Mouse (Mus musculus) lung, embryonic 15.5 days (tissue): ENCODE data around the gene Slc29a2. TPM values are rescaled to one million over a fixed set of nuclear protein-coding genes. Genes with fewer than 3 reads are reported as not detected.

ENCODE experiments used
- ATAC-seq: fragments of 200-750 bp; cut with Nextera tagmentation; 2 replicates; pipeline ENCODE4 v1.8.0; 2017; ENCODE audit warnings: moderate number of reproducible peaks, borderline replicate concordance; ENCODE audit not compliant: low FRiP score, low TSS enrichment; ENCODE audit errors: extremely low read depth
- H3K27ac ChIP-seq: fragments of 300-500 bp; sonication (generic); 2 replicates; pipeline ENCODE4 v1.5.1; 2015; ENCODE audit warnings: moderate library complexity, mild to moderate bottlenecking, inconsistent platforms
- H3K27me3 ChIP-seq: fragments of 300-500 bp; sonication (generic); 2 replicates; pipeline ENCODE4 v1.6.1; 2015; ENCODE audit warnings: inconsistent platforms
- H3K36me3 ChIP-seq: fragments of 300-500 bp; sonication (generic); 2 replicates; pipeline ENCODE4 v1.6.1; 2015; ENCODE audit warnings: inconsistent platforms
- H3K4me1 ChIP-seq: fragments of 300-500 bp; sonication (generic); 2 replicates; pipeline ENCODE4 v1.6.1; 2015; ENCODE audit warnings: inconsistent platforms
- H3K4me2 ChIP-seq: fragments of 300-500 bp; sonication (generic); 2 replicates; pipeline ENCODE4 v1.6.1; 2015; ENCODE audit warnings: inconsistent platforms, mild to moderate bottlenecking, moderate library complexity
- H3K4me3 ChIP-seq: fragments of 300-500 bp; sonication (generic); 2 replicates; pipeline ENCODE4 v1.5.1; 2015; ENCODE audit warnings: mild to moderate bottlenecking, inconsistent platforms
- H3K9ac ChIP-seq: fragments of 300-500 bp; sonication (generic); 2 replicates; pipeline ENCODE4 v1.6.1; 2015; ENCODE audit warnings: inconsistent platforms
- H3K9me3 ChIP-seq: fragments of 300-500 bp; sonication (generic); 2 replicates; pipeline ENCODE4 v1.6.1; 2016; ENCODE audit warnings: inconsistent platforms
- WGBS: fragments of 180-500 bp; shearing (Covaris S2); methylation state at CpG from one replicate; pipeline ENCODE4 v1.1.7; 2015; 5-methylcytosine and 5-hydroxymethylcytosine counted together
- polyA plus RNA-seq: library from polyadenylated mRNA; unstranded; fragments of >200 nt; fragmentation: Nextera tagmentation; extraction: Ambion mirVana; gene quantifications from 2 replicates; pipeline ENCODE4 v1.2.1, GENCODE M21; 2015

Gene Slc29a2
- polyA plus RNA-seq, 1 experiment from 2014 or later, result 4.1 TPM

GRCm38 (mm10) chr19:5062446-5062845 lies 38.8 kb downstream of the Slc29a2 start:
- H3K4me3 ChIP-seq, result no peak overlapping the region
- 70% methylated on average over 6 of the region's 6 CpGs for WGBS
- ATAC-seq, result no peak
- H3K4me2 ChIP-seq, result no peak overlapping the region
- H3K36me3 ChIP-seq, result no peaks in the 10 kb centered on the region
- H3K4me1 ChIP-seq, result peaks cover 62% of the 10 kb centered on the region
- H3K9me3 ChIP-seq, result no peaks in the 10 kb centered on the region
- H3K27me3 ChIP-seq, result peaks cover 8% of the 10 kb centered on the region; the same call in 1 of the 2 replicates
- no peak overlapping the region for H3K27ac ChIP-seq
- no peak overlapping the region for H3K9ac ChIP-seq

GRCm38 (mm10) chr19:5065104-5065503 lies 41.4 kb downstream of the Slc29a2 start:
- 25% methylated on average over 7 of the region's 7 CpGs for WGBS
- Histone ChIP-seq H3K4me2 (no peak overlapping the region), H3K9me3 (no peaks in the 10 kb centered on the region), H3K36me3 (no peaks in the 10 kb centered on the region), H3K9ac (no peak overlapping the region), H3K4me3 (no peak overlapping the region), H3K27me3 (peaks cover 32% of the 10 kb centered on the region), H3K4me1 (peaks cover 59% of the 10 kb centered on the region), H3K27ac (no peak overlapping the region)
- ATAC-seq, result no peak

- peak overlapping the region; percentile 87 for H3K27ac ChIP-seq
- H3K27me3 ChIP-seq, result peaks cover 45% of the 10 kb centered on the region
- peak overlapping the region; percentile 87 for H3K4me2 ChIP-seq
- H3K9me3 ChIP-seq, result no peaks in the 10 kb centered on the region
- H3K9ac ChIP-seq, result no peak overlapping the region
- H3K4me3 ChIP-seq, result peak overlapping the region; percentile 62
- ATAC-seq, result peak; percentile 16; the same call in 1 of the 2 replicates
- 6% methylated on average over 15 of the region's 15 CpGs for WGBS
- no peaks in the 10 kb centered on the region for H3K36me3 ChIP-seq
- peaks cover 56% of the 10 kb centered on the region for H3K4me1 ChIP-seq
These were observed 43.6 kb downstream of the Slc29a2 start for GRCm38 (mm10) chr19:5067040-5067799.

GRCm38 (mm10) chr19:5067867-5068569 lies 44.4 kb downstream of the Slc29a2 start, which contains the start of gene Cd248:
TSS of gene Cd248 (plus strand) at chr19:5068078.
- peaks cover 62% of the 10 kb centered on the region for H3K4me1 ChIP-seq
- 2% methylated on average over 45 of the region's 56 CpGs for WGBS
- peak within 1 kb of the TSS; percentile 87 for H3K27ac ChIP-seq
- H3K36me3 ChIP-seq, result no peaks in the 10 kb centered on the region
- ATAC-seq, result peak; percentile 69
- H3K9me3 ChIP-seq, result no peaks in the 10 kb centered on the region
- peak within 1 kb of the TSS; percentile 62 for H3K4me3 ChIP-seq
- H3K27me3 ChIP-seq, result peaks cover 45% of the 10 kb centered on the region
- peak within 1 kb of the TSS; percentile 87 for H3K4me2 ChIP-seq
- peak within 1 kb of the TSS; percentile 65 for H3K9ac ChIP-seq

GRCm38 (mm10) chr19:5068570-5069234 lies 45.0 kb downstream of the Slc29a2 start:
- H3K9ac ChIP-seq, result peak overlapping the region; percentile 65
- peak overlapping the region; percentile 62 for H3K4me3 ChIP-seq
- 19% methylated on average over 21 of the region's 21 CpGs for WGBS
- peaks cover 46% of the 10 kb centered on the region for H3K27me3 ChIP-seq
- no peaks in the 10 kb centered on the region for H3K9me3 ChIP-seq
- peak overlapping the region; percentile 75 for H3K27ac ChIP-seq
- peak overlapping the region; percentile 87 for H3K4me2 ChIP-seq
- ATAC-seq, result no peak
- peaks cover 62% of the 10 kb centered on the region for H3K4me1 ChIP-seq
- no peaks in the 10 kb centered on the region for H3K36me3 ChIP-seq

GRCm38 (mm10) chr19:5069486-5069885 lies 45.8 kb downstream of the Slc29a2 start:
- H3K9me3 ChIP-seq, result no peaks in the 10 kb centered on the region
- ATAC-seq, result no peak
- peak overlapping the region; percentile 56; the same call in 1 of the 2 replicates for H3K27ac ChIP-seq
- WGBS, result 61% methylated on average over 5 of the region's 5 CpGs
- H3K36me3 ChIP-seq, result no peaks in the 10 kb centered on the region
- peak overlapping the region; percentile 62 for H3K4me3 ChIP-seq
- peak overlapping the region; percentile 65 for H3K9ac ChIP-seq
- H3K27me3 ChIP-seq, result peaks cover 50% of the 10 kb centered on the region
- H3K4me1 ChIP-seq, result peaks cover 62% of the 10 kb centered on the region
- H3K4me2 ChIP-seq, result peak overlapping the region; percentile 87

GRCm38 (mm10) chr19:5069978-5070377 lies 46.3 kb downstream of the Slc29a2 start:
- no peaks in the 10 kb centered on the region for H3K9me3 ChIP-seq
- H3K27ac ChIP-seq, result peak overlapping the region; percentile 56
- no peaks in the 10 kb centered on the region for H3K36me3 ChIP-seq
- peak overlapping the region; percentile 62 for H3K4me3 ChIP-seq
- H3K9ac ChIP-seq, result peak overlapping the region; percentile 65
- no peak for ATAC-seq
- peak overlapping the region; percentile 87 for H3K4me2 ChIP-seq
- H3K27me3 ChIP-seq, result peaks cover 50% of the 10 kb centered on the region
- peaks cover 62% of the 10 kb centered on the region for H3K4me1 ChIP-seq
- 55% methylated on average over 7 of the region's 7 CpGs for WGBS

GRCm38 (mm10) chr19:5071077-5071476 lies 47.4 kb downstream of the Slc29a2 start:
- Histone ChIP-seq H3K36me3 (no peaks in the 10 kb centered on the region), H3K4me1 (peaks cover 55% of the 10 kb centered on the region), H3K9ac (peak overlapping the region; percentile 65), H3K27ac (peak overlapping the region; percentile 88), H3K4me3 (peak overlapping the region; percentile 62), H3K4me2 (peak overlapping the region; percentile 87), H3K9me3 (no peaks in the 10 kb centered on the region), H3K27me3 (peaks cover 50% of the 10 kb centered on the region)
- ATAC-seq, result no peak
- WGBS, result 6% methylated on average over 11 of the region's 11 CpGs

- peaks cover 52% of the 10 kb centered on the region for H3K4me1 ChIP-seq
- peak overlapping the region; percentile 87 for H3K4me2 ChIP-seq
- H3K27ac ChIP-seq, result peak overlapping the region; percentile 88
- H3K9me3 ChIP-seq, result no peaks in the 10 kb centered on the region
- ATAC-seq, result peak; percentile 80
- peaks cover 49% of the 10 kb centered on the region for H3K27me3 ChIP-seq
- peak overlapping the region; percentile 65 for H3K9ac ChIP-seq
- under 1% methylated on average over 40 of the region's 40 CpGs for WGBS
- H3K36me3 ChIP-seq, result no peaks in the 10 kb centered on the region
- peak overlapping the region; percentile 62 for H3K4me3 ChIP-seq
These were observed 48.1 kb downstream of the Slc29a2 start for GRCm38 (mm10) chr19:5071545-5072369.

GRCm38 (mm10) chr19:5072389-5073019 lies 48.8 kb downstream of the Slc29a2 start:
- 2% methylated on average over 20 of the region's 20 CpGs for WGBS
- peak overlapping the region; percentile 62 for H3K4me3 ChIP-seq
- peaks cover 41% of the 10 kb centered on the region for H3K27me3 ChIP-seq

More at GRCm38 (mm10) chr19:5072389-5073019, 48.8 kb downstream of the Slc29a2 start:
- peak overlapping the region; percentile 87 for H3K4me2 ChIP-seq
- no peaks in the 10 kb centered on the region for H3K36me3 ChIP-seq
- H3K9me3 ChIP-seq, result no peaks in the 10 kb centered on the region
- 0 out of 2 replicates have a peak overlapping the region, but pooled peaks have one; percentile 65 for H3K9ac ChIP-seq
- peak overlapping the region; percentile 88 for H3K27ac ChIP-seq
- ATAC-seq, result peak; percentile 29
- H3K4me1 ChIP-seq, result peaks cover 44% of the 10 kb centered on the region
